Mouse (Mus musculus) ZHBTc4 (cell line): ENCODE data around the gene Bap1.
A peak's percentile ranks its signal among the peaks of the same experiment; 100 is the strongest.

Experiments used
- DNase-seq: peaks from one replicate; pipeline ENCODE4 v3.0.0-alpha.2; 2011; ENCODE audit warnings: low read depth, low spot score

Bap1 gene

GRCm38 (mm10) chr14:31233070-31233995, 17.9 kb upstream of the Bap1 start:
- DNase-seq, result no peak

- peak; percentile 90 for DNase-seq
These were observed 17.2 kb upstream of the Bap1 start for GRCm38 (mm10) chr14:31233996-31234591.

- no peak for DNase-seq
These were observed 14.0 kb upstream of the Bap1 start for GRCm38 (mm10) chr14:31237101-31237882.

- no peak for DNase-seq
These were observed 10.7 kb upstream of the Bap1 start for GRCm38 (mm10) chr14:31240528-31240927.

GRCm38 (mm10) chr14:31244777-31245176, 6.5 kb upstream of the Bap1 start:
- DNase-seq, result no peak

- no peak for DNase-seq
These were observed 5.3 kb upstream of the Bap1 start for GRCm38 (mm10) chr14:31245946-31246345.

GRCm38 (mm10) chr14:31248396-31248795, 2.9 kb upstream of the Bap1 start:
- DNase-seq, result no peak

GRCm38 (mm10) chr14:31250222-31251083, 797 bp upstream of the Bap1 start:
- peak; percentile 22 for DNase-seq

- no peak for DNase-seq
These were observed 376 bp downstream of the Bap1 start for GRCm38 (mm10) chr14:31251626-31252025.

GRCm38 (mm10) chr14:31252091-31252490, 841 bp downstream of the Bap1 start:
- no peak for DNase-seq

- no peak for DNase-seq
These were observed 7.3 kb downstream of the Bap1 start for GRCm38 (mm10) chr14:31258476-31259050.

- DNase-seq, result no peak
These were observed 9.1 kb downstream of the Bap1 start for GRCm38 (mm10) chr14:31260374-31260773.

- no peak for DNase-seq
These were observed 9.7 kb downstream of the Bap1 start for GRCm38 (mm10) chr14:31260932-31261331.

GRCm38 (mm10) chr14:31267649-31268048, 16.4 kb downstream of the Bap1 start:
- DNase-seq, result no peak

GRCm38 (mm10) chr14:31268301-31269001, 17.2 kb downstream of the Bap1 start:
- peak; percentile 16 for DNase-seq

- DNase-seq, result peak; percentile 90
These were observed 18.3 kb downstream of the Bap1 start for GRCm38 (mm10) chr14:31269456-31270100.

GRCm38 (mm10) chr14:31271121-31271520, 19.9 kb downstream of the Bap1 start:
- DNase-seq, result no peak

- peak; percentile 85 for DNase-seq
These were observed 20.9 kb downstream of the Bap1 start for GRCm38 (mm10) chr14:31272164-31272563.

GRCm38 (mm10) chr14:31285728-31286127, 34.5 kb downstream of the Bap1 start:
- DNase-seq, result no peak
